Mouse (Mus musculus): ENCODE measurements around the gene Kcna3.

Kcna3 gene

GRCm38 (mm10) chr3:107065510-107066095 is 29.6 kb downstream of the Kcna3 start:
- DNase-seq (ENCODE audit: low spot score): no peak

DNA sequence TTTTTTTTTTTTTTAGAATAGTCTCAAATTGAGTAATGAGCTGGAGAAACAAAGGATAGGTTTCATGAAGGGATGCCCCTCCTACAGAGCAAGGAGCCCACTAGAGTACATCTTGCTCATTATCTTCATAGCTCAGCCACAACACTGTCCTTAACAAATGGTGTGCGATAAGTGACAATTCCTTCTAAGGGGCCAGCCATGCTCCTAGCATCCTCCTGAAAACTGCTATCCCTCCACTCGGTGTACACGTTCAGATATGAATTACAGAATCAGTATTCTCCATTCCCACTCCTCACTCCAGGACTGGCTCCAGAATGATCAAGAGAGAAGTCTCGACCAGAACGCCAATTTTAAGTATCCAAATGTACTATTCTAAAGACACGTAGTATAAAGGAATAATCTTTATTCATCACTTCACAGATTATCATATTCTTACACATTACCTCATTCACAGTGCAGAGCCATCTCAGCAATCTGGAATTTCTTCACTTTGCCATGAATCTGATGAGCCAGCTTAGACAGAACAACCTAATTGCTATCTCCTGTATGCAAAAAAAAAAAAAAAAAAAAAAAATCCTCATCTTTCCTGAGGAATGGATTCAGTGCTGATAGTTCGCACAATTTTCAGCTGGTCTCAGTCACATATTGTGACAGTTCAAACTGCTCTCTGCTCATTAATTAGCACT is 30.3 kb downstream of the Kcna3 start:
- DNase-seq (ENCODE audit: low spot score): no peak

- no peak for DNase-seq (ENCODE audit: low spot score)
Measured at GRCm38 (mm10) chr3:107067245-107067644, 31.3 kb downstream of the Kcna3 start.

- no peak for DNase-seq (ENCODE audit: low spot score)
Measured at GRCm38 (mm10) chr3:107073863-107074262, 37.9 kb downstream of the Kcna3 start.

- no peak for DNase-seq (ENCODE audit: low spot score)
Measured at GRCm38 (mm10) chr3:107075705-107076104, 39.7 kb downstream of the Kcna3 start.

DNA sequence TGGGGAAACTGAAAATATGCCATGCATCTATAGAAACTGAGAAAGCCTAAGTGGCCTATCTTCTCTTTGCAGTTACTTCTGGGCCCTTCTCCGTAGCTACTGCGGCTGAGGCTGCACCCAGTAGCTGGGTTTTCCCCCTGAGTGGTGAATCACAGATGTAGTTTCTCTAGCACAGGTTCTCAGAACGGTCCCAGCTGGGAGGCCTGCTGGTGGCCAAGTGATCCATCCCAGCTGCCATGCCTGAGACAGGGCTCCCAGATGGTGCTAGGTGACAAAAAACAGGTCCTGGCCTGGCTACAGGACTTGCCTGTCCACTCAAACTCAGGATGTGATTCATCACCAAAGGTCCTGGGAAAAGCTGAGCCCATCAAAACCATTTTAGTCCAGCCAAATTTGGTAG is 40.7 kb downstream of the Kcna3 start:
- DNase-seq (ENCODE audit: low spot score): no peak

GRCm38 (mm10) chr3:107077101-107077500 is 41.1 kb downstream of the Kcna3 start:
- no peak for DNase-seq (ENCODE audit: low spot score)

- no peak for DNase-seq (ENCODE audit: low spot score)
Measured at GRCm38 (mm10) chr3:107080803-107081202, 44.8 kb downstream of the Kcna3 start.

- no peak for DNase-seq (ENCODE audit: low spot score)
Measured at GRCm38 (mm10) chr3:107081227-107081626, 45.3 kb downstream of the Kcna3 start.

DNA sequence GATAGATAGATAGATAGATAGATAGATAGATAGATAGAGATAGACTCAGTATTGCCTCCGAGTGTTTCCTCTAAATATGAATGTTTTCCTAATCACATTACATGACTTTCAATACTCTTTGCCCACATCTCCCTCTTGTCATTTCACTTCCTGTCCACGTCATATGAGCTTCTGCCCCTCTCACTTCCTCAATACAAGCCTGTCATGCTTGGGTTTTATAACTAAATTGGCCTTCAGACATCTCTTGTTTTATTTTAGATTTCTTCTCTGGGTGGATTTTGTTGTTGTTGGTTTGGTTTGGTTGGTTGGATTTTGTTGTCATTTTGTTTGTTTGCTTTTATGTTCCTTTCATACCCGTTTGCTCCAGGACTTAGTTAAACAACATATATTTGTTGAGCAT is 48.6 kb downstream of the Kcna3 start:
- no peak for DNase-seq (ENCODE audit: low spot score)

DNA sequence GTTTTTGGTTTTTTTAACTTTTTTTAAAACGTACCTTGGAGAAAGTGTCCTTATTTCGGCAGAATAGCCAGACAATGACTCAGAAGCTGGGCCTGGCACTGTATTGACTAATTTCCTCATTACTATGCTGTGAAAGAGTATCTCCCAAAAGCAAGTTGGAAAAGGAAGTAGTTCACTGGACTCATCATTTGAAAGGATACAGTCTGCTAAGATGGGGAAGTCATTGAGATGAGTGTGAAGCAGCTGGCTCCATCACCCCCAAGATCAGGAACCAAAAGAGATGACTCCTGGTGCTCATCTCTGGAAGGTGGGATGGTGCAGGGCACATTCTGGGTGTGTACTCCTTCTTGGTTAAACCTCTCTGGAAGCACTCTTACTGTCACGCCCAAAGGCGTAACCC is 51.4 kb downstream of the Kcna3 start:
- no peak for DNase-seq (ENCODE audit: low spot score)
